In the genomic region with DNA sequence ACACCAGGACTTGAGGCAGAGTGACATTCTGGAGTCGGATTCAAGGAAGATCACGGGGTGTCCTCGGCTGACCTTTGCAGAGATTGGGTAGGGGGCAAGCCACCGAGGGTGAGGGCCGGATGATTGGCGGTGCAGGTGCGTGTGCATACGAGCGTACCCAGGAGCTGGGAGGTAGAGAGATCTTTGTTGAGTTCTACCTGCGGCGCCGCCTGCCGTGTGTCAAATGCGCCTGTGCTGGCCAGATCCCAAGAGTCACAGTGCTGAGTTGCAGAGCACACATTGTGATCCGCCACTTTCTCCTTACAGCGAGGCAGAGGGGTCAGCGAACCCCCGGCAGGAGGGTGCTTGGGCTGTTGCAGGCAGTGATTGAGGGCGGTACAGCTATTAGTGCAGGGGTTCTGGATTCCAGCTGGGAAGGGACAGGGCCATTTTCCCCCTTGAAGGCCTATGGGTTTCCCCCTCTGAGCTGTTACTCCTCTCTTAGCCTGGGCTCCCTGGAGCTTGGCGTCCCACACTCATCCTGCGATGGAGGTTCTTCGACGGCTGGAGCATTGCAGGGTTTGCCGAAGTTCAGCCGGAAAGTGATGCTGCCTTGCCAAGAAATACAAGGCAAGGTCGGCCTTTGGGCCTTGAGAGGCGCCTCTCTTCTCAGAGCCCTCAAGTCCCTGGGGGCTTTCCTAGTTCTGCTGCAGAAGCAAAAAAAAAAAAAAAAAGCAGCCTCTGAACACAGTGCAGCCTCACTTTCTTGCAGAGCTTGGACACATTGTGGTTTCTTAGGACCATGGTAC, we compare ENCODE assay signal across 7 mouse cellular contexts. TPM values are rescaled to one million over a fixed set of nuclear protein-coding genes. Genes with fewer than 3 reads are reported as not detected.
A peak's percentile ranks its signal among the peaks of the same experiment; 100 is the strongest.
DNase-seq lines count a peak whose midpoint lies in the region; ATAC-seq and TF ChIP-seq lines count a peak whose summit lies in the region.

No protein-coding gene starts in this region.

- peak overlapping the region; percentile 84; the same call in 1 of the 2 replicates for H3K9ac ChIP-seq in ES-Bruce4 (ENCODE audit: low read depth, poor library complexity, severe bottlenecking)
- H3K9ac ChIP-seq in embryonic facial prominence, embryonic 11.5 days (replicated peaks; ENCODE audit: low read length) = peak overlapping the region; percentile 77

- H3K27ac ChIP-seq in ES-Bruce4 (ENCODE audit: insufficient read depth, low read length) = no peak overlapping the region
- 0 out of 2 replicates have a peak overlapping the region, but pooled peaks have one; percentile 35 for H3K27ac ChIP-seq in embryonic facial prominence, embryonic 11.5 days (replicated peaks; ENCODE audit: low read depth, low read length)

- no peaks in the 10 kb centered on the region for H3K9me3 ChIP-seq in ES-Bruce4 (replicated peaks; ENCODE audit: control insufficient read depth, insufficient read depth, low read length, poor library complexity, severe bottlenecking)
- H3K9me3 ChIP-seq in embryonic facial prominence, embryonic 11.5 days (replicated peaks; ENCODE audit: control insufficient read depth, low read length) = no peaks in the 10 kb centered on the region

- no peak for TF ChIP-seq CTCF in ES-Bruce4 (IDR thresholded peaks at IDR 0.05; ENCODE audit: low read depth, low read length)

- peak; percentile 89 for DNase-seq in adipocyte (ENCODE audit: low spot score)
- peak; percentile 40 for DNase-seq in embryonic facial prominence, embryonic 11.5 days (ENCODE audit: low spot score)
- DNase-seq in heart, postnatal 10 days = peak; percentile 61 to 68
- peak; percentile 76 to 84 for DNase-seq in kidney, postnatal 4 days
- DNase-seq in testis, postnatal 10 days (ENCODE audit: low spot score) = peak; percentile 71

- no peak for TF ChIP-seq EP300 in ES-Bruce4 (IDR thresholded peaks at IDR 0.05; ENCODE audit: insufficient read depth, low read depth, low read length)

- intact Hi-C loops in heart, postnatal 10 days (cut with DNase I) = no loop called here

- WGBS in embryonic facial prominence, embryonic 11.5 days = 5% methylated on average over 27 of the region's 27 CpGs

- no peaks in the 10 kb centered on the region for H3K4me1 ChIP-seq in ES-Bruce4 (ENCODE audit: control insufficient read depth, insufficient read depth, low read length)
- H3K4me1 ChIP-seq in embryonic facial prominence, embryonic 11.5 days (ENCODE audit: control insufficient read depth, insufficient read depth, low read length) = no peaks in the 10 kb centered on the region

- no peaks in the 10 kb centered on the region for H3K36me3 ChIP-seq in ES-Bruce4 (ENCODE audit: control insufficient read depth, insufficient read depth, low read length, poor library complexity, severe bottlenecking)
- no peaks in the 10 kb centered on the region for H3K36me3 ChIP-seq in embryonic facial prominence, embryonic 11.5 days (replicated peaks; ENCODE audit: control insufficient read depth, insufficient read depth, low read depth, low read length)

- H3K4me2 ChIP-seq in embryonic facial prominence, embryonic 11.5 days (ENCODE audit: low read depth, low read length) = peak overlapping the region; percentile 88

- TF ChIP-seq POLR2A in ES-Bruce4 (IDR thresholded peaks at IDR 0.05; ENCODE audit: insufficient read depth, low read length) = no peak

- no peaks in the 10 kb centered on the region for H3K27me3 ChIP-seq in ES-Bruce4 (ENCODE audit: control insufficient read depth, insufficient read depth, low read length, poor library complexity, severe bottlenecking)
- no peaks in the 10 kb centered on the region for H3K27me3 ChIP-seq in embryonic facial prominence, embryonic 11.5 days (ENCODE audit: control insufficient read depth, insufficient read depth, low read length)

- ATAC-seq in embryonic facial prominence, embryonic 11.5 days (replicated peaks; ENCODE audit: insufficient number of reproducible peaks, low FRiP score, low TSS enrichment, low read depth) = peak; percentile 42; the same call in 1 of the 2 replicates
- peak; percentile 11 for ATAC-seq in megakaryocyte, adult 5-6 weeks (ENCODE audit: poor library complexity, severe bottlenecking)

- H3K4me3 ChIP-seq in ES-Bruce4 (ENCODE audit: low read depth, low read length) = peak overlapping the region; percentile 92
- H3K4me3 ChIP-seq in embryonic facial prominence, embryonic 11.5 days (ENCODE audit: low read depth, low read length) = peak overlapping the region; percentile 66

RNA-seq across cellular contexts. Expression of gene Rin2, which starts 0.9 kb away (rescaled TPM):
- polyA plus RNA-seq in ES-Bruce4 (2011; ENCODE audit: insufficient read depth, insufficient read length, low read depth, missing spikeins) = 8.2 and 11.0 TPM in 2 replicates
- 21.1 and 23.4 TPM in 2 replicates for polyA plus RNA-seq in embryonic facial prominence, embryonic 11.5 days (2014; fragmentation: Nextera tagmentation; extraction: Ambion mirVana)
- 10 to 100 TPM; 18.5 to 29.1 TPM for total RNA-seq in heart, postnatal 10 days (2021)
- total RNA-seq in megakaryocyte, adult 5-6 weeks (2015) = 34.1 and 39.7 TPM in 2 replicates
- total RNA-seq in megakaryocyte, adult 5-6 weeks (2017) = 53.6 and 54.6 TPM in 2 replicates
